ENCODE assay signal across 10 mouse cellular contexts in the genomic region with DNA sequence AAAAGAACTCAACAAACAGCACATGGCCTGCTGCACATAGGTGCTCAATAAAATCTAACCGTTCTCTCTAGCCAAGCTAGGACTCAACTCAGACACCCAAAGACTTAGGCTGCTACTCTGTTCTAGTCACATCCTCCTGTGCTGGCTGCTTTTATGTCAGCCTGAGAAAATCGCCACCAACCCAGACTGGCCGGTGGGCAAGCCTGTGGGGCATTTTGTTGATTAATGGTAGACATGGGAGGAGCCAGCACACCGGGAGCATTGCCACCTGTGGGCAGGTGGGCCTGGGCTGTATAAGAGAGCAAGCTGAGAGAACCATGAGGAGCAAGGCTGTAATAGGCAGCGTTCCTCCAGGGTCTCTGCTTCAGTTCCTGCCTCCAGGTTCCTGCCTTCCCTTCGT. TPM values are rescaled to one million over a fixed set of nuclear protein-coding genes. Genes with fewer than 3 reads are reported as not detected.
A peak's percentile ranks its signal among the peaks of the same experiment; 100 is the strongest.
DNase-seq lines count a peak whose midpoint lies in the region; ATAC-seq lines count a peak whose summit lies in the region.
"Had no signal": no experiment of that assay in that cellular context is flagged by ENCODE, and none has a peak within 500 bp of the region (broad histone marks: within the 10 kb centered on the region; RNA-seq: fewer than 3 reads in every experiment).

No protein-coding gene starts in this region.

- H3K4me2 ChIP-seq in heart, embryonic 16.5 days (ENCODE audit: low read depth, low read length): no peak overlapping the region
- H3K4me2 ChIP-seq in limb, embryonic 12.5 days: no peak overlapping the region
- H3K4me2 ChIP-seq: hindbrain, embryonic 13.5 days; neural tube, embryonic 12.5 days had no signal

- H3K27me3 ChIP-seq in heart, embryonic 16.5 days (ENCODE audit: control insufficient read depth, insufficient read depth, low read length): no peaks in the 10 kb centered on the region
- no peaks in the 10 kb centered on the region for H3K27me3 ChIP-seq in limb, embryonic 12.5 days
- H3K27me3 ChIP-seq: hindbrain, embryonic 13.5 days; neural tube, embryonic 12.5 days had no signal

- ATAC-seq in heart, embryonic 16.5 days (replicated peaks; ENCODE audit: extremely low read depth, insufficient read depth, low FRiP score): no peak
- no peak for ATAC-seq in limb, embryonic 12.5 days (ENCODE audit: insufficient number of reproducible peaks, insufficient read depth, low FRiP score, low TSS enrichment, low read depth)

- H3K27ac ChIP-seq in heart, embryonic 16.5 days (ENCODE audit: low read length): peak overlapping the region; percentile 47
- H3K27ac ChIP-seq in limb, embryonic 12.5 days: peak overlapping the region; percentile 25; the same call in 1 of the 2 replicates
- H3K27ac ChIP-seq: hindbrain, embryonic 13.5 days; neural tube, embryonic 12.5 days had no signal

- H3K4me1 ChIP-seq in heart, embryonic 16.5 days (ENCODE audit: control insufficient read depth, insufficient read depth, low read length): peaks cover 75% of the 10 kb centered on the region
- peaks cover 71% of the 10 kb centered on the region for H3K4me1 ChIP-seq in limb, embryonic 12.5 days (replicated peaks)

- 80% methylated on average over 6 of the region's 6 CpGs for WGBS in heart, embryonic 16.5 days
- 80% methylated on average over 6 of the region's 6 CpGs for WGBS in limb, embryonic 12.5 days

- no peak overlapping the region for H3K9ac ChIP-seq in heart, embryonic 16.5 days (ENCODE audit: low read length)
- H3K9ac ChIP-seq in limb, embryonic 12.5 days (replicated peaks): no peak overlapping the region
- H3K9ac ChIP-seq: hindbrain, embryonic 13.5 days; neural tube, embryonic 12.5 days had no signal

- H3K9me3 ChIP-seq in heart, embryonic 16.5 days (replicated peaks; ENCODE audit: control insufficient read depth, low read length): no peaks in the 10 kb centered on the region
- H3K9me3 ChIP-seq in limb, embryonic 12.5 days: no peaks in the 10 kb centered on the region
- H3K9me3 ChIP-seq: hindbrain, embryonic 13.5 days; neural tube, embryonic 12.5 days had no signal

- DNase-seq in heart, postnatal 10 days: no peak
- peak; percentile 28 to 45 for DNase-seq in thymus, postnatal 36 days
- DNase-seq in thymus, postnatal 25 days: no peak
- no peak for DNase-seq in left cerebral cortex, postnatal 36 days (ENCODE audit: low spot score in 2 of 2)
- DNase-seq in cerebellum, adult 9-10 months: no peak
- DNase-seq: right cerebral cortex, postnatal 25 days had no signal

- intact Hi-C loops in heart, postnatal 10 days (cut with DNase I): no loop called here
- intact Hi-C loops in left cerebral cortex, postnatal 36 days (cut with DNase I): no loop called here

- H3K4me3 ChIP-seq in heart, embryonic 16.5 days (ENCODE audit: low read length): no peak overlapping the region
- H3K4me3 ChIP-seq in limb, embryonic 12.5 days (replicated peaks): no peak overlapping the region
- H3K4me3 ChIP-seq: hindbrain, embryonic 13.5 days; neural tube, embryonic 12.5 days had no signal

- H3K36me3 ChIP-seq in heart, embryonic 16.5 days (ENCODE audit: control insufficient read depth, insufficient read depth): no peaks in the 10 kb centered on the region
- H3K36me3 ChIP-seq in limb, embryonic 12.5 days: peaks cover 18% of the 10 kb centered on the region; the same call in 1 of the 2 replicates
- H3K36me3 ChIP-seq: neural tube, embryonic 12.5 days had no signal

RNA-seq across cellular contexts. Expression of a gene that starts 8.2 kb away (rescaled TPM):
- polyA plus RNA-seq in heart, embryonic 16.5 days (2015; fragmentation: Nextera tagmentation; extraction: Ambion mirVana): 22.8 and 29.7 TPM in 2 replicates
- 100 to 1,000 TPM; 206 to 221 TPM for total RNA-seq in heart, postnatal 10 days (2021)
- polyA plus RNA-seq in limb, embryonic 12.5 days (2016; fragmentation: Nextera tagmentation; extraction: Ambion mirVana): 40.0 and 43.1 TPM in 2 replicates
- 10 to 100 TPM; 58.0 to 77.6 TPM for total RNA-seq in left cerebral cortex, postnatal 36 days (2021)

Comparison
In these comparisons a context has a peak if more than half of its experiments do, and no peak if none do; other contexts are left out.
1. DNase-seq: peak in thymus, postnatal 36 days (2 of 2); none in heart, postnatal 10 days (0 of 2), thymus, postnatal 25 days (single experiment), left cerebral cortex, postnatal 36 days (0 of 2) and cerebellum, adult 9-10 months (single experiment).